ENCODE assay signal across 15 mouse cellular contexts in genomic region chr9:75560353-75560752, GRCm38 (mm10). TPM values are rescaled to one million over a fixed set of nuclear protein-coding genes. Genes with fewer than 3 reads are reported as not detected.
"Had no signal": no experiment of that assay in that cellular context is flagged by ENCODE, and none has a peak within 500 bp of the region (broad histone marks: within the 10 kb centered on the region; RNA-seq: fewer than 3 reads in every experiment).

No protein-coding gene starts in this region.

- H3K9me3 ChIP-seq: limb, embryonic 12.5 days; liver, embryonic 13.5 days; megakaryocyte, embryonic 14.5 days; midbrain, embryonic 12.5 days had no signal

- H3K27ac ChIP-seq: kidney, postnatal 0 days; limb, embryonic 12.5 days; liver, embryonic 13.5 days; macrophage; midbrain, embryonic 12.5 days had no signal

- H3K27me3 ChIP-seq: limb, embryonic 12.5 days; liver, embryonic 13.5 days; midbrain, embryonic 12.5 days had no signal

- H3K9ac ChIP-seq: limb, embryonic 12.5 days; liver, embryonic 13.5 days; liver, postnatal 0 days; midbrain, embryonic 12.5 days had no signal

- H3K36me3 ChIP-seq: limb, embryonic 12.5 days; liver, embryonic 13.5 days; midbrain, embryonic 12.5 days had no signal

- ATAC-seq: liver, postnatal 0 days had no signal

- DNase-seq: kidney, adult 11 months; kidney, adult 9 months; kidney, postnatal 36 days; liver; liver, embryonic 13.5 days; liver, postnatal 0 days; retina, postnatal 1 day; right cerebral cortex, postnatal 4 days; spleen, adult 18-20 months; thymus, postnatal 36 days had no signal

RNA-seq across cellular contexts. Expression of gene Tmod2, which starts 50.8 kb away (rescaled TPM):
- polyA plus RNA-seq: macrophage had no signal
